Mouse (Mus musculus) liver, embryonic 13.5 days (tissue): ENCODE results near the gene Ston1. TPM values are rescaled to one million over a fixed set of nuclear protein-coding genes. Genes with fewer than 3 reads are reported as not detected.
A peak's percentile ranks its signal among the peaks of the same experiment; 100 is the strongest.

ENCODE experiments used
- ATAC-seq: fragments of 200-750 bp; cut with Nextera tagmentation; 2 replicates; pipeline ENCODE4 v1.8.0; 2017; ENCODE audit warnings: low read depth, mild to moderate bottlenecking, moderate number of reproducible peaks, moderate library complexity
- DNase-seq: peaks from one replicate; pipeline ENCODE4 v3.0.0; 2022
- H3K27ac ChIP-seq: fragments of 300-500 bp; sonication (generic); 2 replicates; pipeline ENCODE4 v1.5.1; 2015; ENCODE audit warnings: moderate library complexity, mild to moderate bottlenecking, inconsistent platforms
- H3K27me3 ChIP-seq: fragments of 300-500 bp; sonication (generic); 2 replicates; pipeline ENCODE4 v1.6.1; 2015; ENCODE audit warnings: mild to moderate bottlenecking, inconsistent platforms
- H3K36me3 ChIP-seq: fragments of 300-500 bp; sonication (generic); 2 replicates; pipeline ENCODE4 v1.6.1; 2015; ENCODE audit warnings: mild to moderate bottlenecking, inconsistent platforms
- H3K4me1 ChIP-seq: fragments of 300-500 bp; sonication (generic); replicated peaks from 2 replicates; pipeline ENCODE4 v1.6.1; 2015; ENCODE audit warnings: inconsistent platforms
- H3K4me2 ChIP-seq: fragments of 300-500 bp; sonication (generic); 2 replicates; pipeline ENCODE4 v1.6.1; 2015; ENCODE audit warnings: inconsistent platforms, mild to moderate bottlenecking, moderate library complexity
- H3K4me3 ChIP-seq: fragments of 300-500 bp; sonication (generic); replicated peaks from 2 replicates; pipeline ENCODE4 v1.5.1; 2015; ENCODE audit warnings: mild to moderate bottlenecking, inconsistent platforms
- H3K9ac ChIP-seq: fragments of 300-500 bp; sonication (generic); 2 replicates; pipeline ENCODE4 v1.6.1; 2015; ENCODE audit warnings: mild to moderate bottlenecking, inconsistent platforms
- H3K9me3 ChIP-seq: fragments of 300-500 bp; sonication (generic); replicated peaks from 2 replicates; pipeline ENCODE4 v1.6.1; 2016; ENCODE audit warnings: inconsistent platforms
- WGBS: fragments of 180-500 bp; shearing (Covaris S2); methylation state at CpG from one replicate; pipeline ENCODE4 v1.1.7; 2015; ENCODE audit not compliant: insufficient replicate concordance; 5-methylcytosine and 5-hydroxymethylcytosine counted together
- polyA plus RNA-seq: library from polyadenylated mRNA; unstranded; fragments of >200 nt; fragmentation: Nextera tagmentation; extraction: Ambion mirVana; gene quantifications from 2 replicates; pipeline ENCODE4 v1.2.1, GENCODE M21; 2015

The Ston1 gene
- polyA plus RNA-seq, 1 experiment from 2014 or later = 0.98 TPM

DNA sequence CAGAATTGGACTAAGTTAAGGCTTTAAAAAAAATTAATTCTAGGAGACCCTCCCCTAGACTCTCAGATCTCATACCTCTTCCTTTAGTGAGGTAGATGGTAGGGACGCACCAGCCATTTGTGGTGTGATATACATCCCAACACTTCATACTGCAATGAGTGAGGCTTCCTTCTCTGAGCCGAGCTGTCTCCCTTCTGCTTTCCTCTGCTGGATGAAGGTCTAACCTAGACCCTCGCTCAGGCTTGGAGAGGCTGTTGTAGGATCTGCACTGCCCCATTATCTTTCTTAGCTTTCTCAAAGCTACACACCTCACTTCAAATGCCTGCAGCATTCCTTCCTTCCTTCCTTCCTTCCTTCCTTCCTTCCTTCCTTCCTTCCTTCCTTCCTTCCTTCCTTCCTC, 16.2 kb downstream of the Ston1 start:
- 63% methylated on average over 3 of the region's 3 CpGs for whole genome bisulfite sequencing
- DNase-seq (no peak), ATAC-seq (0 out of 2 replicates have a peak, but pooled peaks have one; percentile 4)
- H3K4me1 ChIP-seq = peaks cover 3% of the 10 kb centered on the region; the same call in 1 of the 2 replicates
- H3K36me3 ChIP-seq = no peaks in the 10 kb centered on the region
- no peak overlapping the region for H3K27ac ChIP-seq
- H3K27me3 ChIP-seq = no peaks in the 10 kb centered on the region
- H3K4me3 ChIP-seq = no peak overlapping the region
- no peaks in the 10 kb centered on the region for H3K9me3 ChIP-seq
- no peak overlapping the region for H3K9ac ChIP-seq
- no peak overlapping the region for H3K4me2 ChIP-seq

DNA sequence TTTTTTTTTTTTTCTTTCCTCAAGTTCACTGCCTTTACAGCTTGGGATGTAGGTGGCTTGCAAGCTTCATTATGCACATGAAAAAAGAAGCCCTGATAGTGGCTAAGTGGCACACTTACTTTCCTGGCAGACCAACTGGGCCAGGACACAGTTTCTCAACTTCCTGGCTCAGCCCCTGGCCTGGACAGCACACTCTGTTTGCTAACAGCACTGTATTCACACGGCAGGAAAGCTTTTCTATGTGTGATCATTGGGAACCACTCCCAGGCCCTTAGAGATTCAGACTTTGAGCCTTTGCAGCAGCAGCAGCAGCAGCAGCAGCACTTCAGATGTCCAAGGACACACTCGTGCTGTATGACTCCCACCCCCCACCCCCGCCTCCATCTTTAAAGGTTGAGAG, 16.8 kb downstream of the Ston1 start:
- no peaks in the 10 kb centered on the region for H3K36me3 ChIP-seq
- H3K9me3 ChIP-seq = no peaks in the 10 kb centered on the region
- no peak overlapping the region for H3K9ac ChIP-seq
- H3K27ac ChIP-seq = no peak overlapping the region
- H3K27me3 ChIP-seq = no peaks in the 10 kb centered on the region
- peaks cover 3% of the 10 kb centered on the region; the same call in 1 of the 2 replicates for H3K4me1 ChIP-seq
- 48% methylated on average over 3 of the region's 3 CpGs for WGBS
- DNase-seq = no peak
- ATAC-seq = 0 out of 2 replicates have a peak, but pooled peaks have one; percentile 36
- no peak overlapping the region for H3K4me3 ChIP-seq
- H3K4me2 ChIP-seq = no peak overlapping the region

DNA sequence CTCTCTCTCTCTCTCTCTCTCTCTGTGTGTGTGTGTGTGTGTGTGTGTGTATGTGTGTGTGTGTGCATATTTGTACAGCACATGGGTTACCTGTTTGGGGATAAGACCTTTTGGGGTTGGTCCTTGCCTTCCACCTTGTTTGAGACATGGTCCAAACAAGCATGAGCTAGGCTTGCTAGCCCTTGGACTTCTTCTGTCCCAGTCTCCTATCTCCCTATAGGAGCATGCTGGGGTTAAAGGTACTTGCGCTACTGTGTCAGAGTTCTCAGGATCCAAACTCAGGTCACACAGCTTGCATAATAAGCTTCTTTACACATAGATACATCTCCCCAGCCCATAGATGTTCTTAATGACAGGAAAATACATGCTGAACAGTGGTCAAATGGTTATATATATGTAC, 17.2 kb downstream of the Ston1 start:
- no peaks in the 10 kb centered on the region for H3K9me3 ChIP-seq
- no peak overlapping the region for H3K4me2 ChIP-seq
- ATAC-seq = no peak
- no peak overlapping the region for H3K27ac ChIP-seq
- H3K4me1 ChIP-seq = peaks cover 3% of the 10 kb centered on the region; the same call in 1 of the 2 replicates
- H3K36me3 ChIP-seq = no peaks in the 10 kb centered on the region
- no peaks in the 10 kb centered on the region for H3K27me3 ChIP-seq
- no peak for DNase-seq
- no peak overlapping the region for H3K4me3 ChIP-seq
- 77% methylated on average over 1 of the region's 1 CpGs for WGBS
- no peak overlapping the region for H3K9ac ChIP-seq

DNA sequence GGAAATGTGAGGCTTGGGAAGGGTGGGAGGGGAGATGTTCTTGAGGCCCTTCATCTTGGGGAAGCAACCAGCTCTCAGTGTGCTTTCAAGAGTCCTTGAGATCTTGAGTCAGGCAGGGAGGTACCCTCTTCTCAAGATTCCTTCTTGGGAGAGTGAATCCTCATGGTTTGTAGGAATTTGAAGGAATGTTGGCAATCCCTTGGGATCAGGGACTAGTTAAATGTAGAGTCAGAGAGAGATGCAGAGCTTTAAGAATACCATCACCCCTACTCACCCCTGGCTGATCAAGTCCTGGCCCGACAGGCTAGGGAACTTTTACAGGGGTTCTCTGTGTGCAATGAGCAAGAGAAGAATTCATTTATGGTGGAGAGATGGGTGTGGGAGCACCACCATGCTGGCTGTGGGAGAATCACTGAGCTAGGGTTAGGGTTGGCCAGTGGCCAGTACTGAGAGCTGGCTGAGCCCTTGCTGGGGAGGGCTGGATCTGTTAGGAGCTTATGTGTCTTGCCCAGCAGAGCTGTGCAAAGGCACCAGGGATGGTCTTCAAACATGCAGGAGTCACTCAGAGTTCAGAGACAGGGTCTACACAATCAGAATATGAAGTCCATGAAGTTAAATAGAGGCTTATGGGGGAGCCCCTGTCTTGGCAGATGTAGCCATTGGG, 18.1 kb downstream of the Ston1 start:
- no peaks in the 10 kb centered on the region for H3K36me3 ChIP-seq
- H3K4me3 ChIP-seq = no peak overlapping the region
- DNase-seq = no peak
- H3K27me3 ChIP-seq = no peaks in the 10 kb centered on the region
- H3K27ac ChIP-seq = no peak overlapping the region
- 73% methylated on average over 1 of the region's 1 CpGs for WGBS
- no peaks in the 10 kb centered on the region for H3K9me3 ChIP-seq
- peaks cover 3% of the 10 kb centered on the region; the same call in 1 of the 2 replicates for H3K4me1 ChIP-seq
- no peak overlapping the region for H3K9ac ChIP-seq
- no peak for ATAC-seq
- no peak overlapping the region for H3K4me2 ChIP-seq

DNA sequence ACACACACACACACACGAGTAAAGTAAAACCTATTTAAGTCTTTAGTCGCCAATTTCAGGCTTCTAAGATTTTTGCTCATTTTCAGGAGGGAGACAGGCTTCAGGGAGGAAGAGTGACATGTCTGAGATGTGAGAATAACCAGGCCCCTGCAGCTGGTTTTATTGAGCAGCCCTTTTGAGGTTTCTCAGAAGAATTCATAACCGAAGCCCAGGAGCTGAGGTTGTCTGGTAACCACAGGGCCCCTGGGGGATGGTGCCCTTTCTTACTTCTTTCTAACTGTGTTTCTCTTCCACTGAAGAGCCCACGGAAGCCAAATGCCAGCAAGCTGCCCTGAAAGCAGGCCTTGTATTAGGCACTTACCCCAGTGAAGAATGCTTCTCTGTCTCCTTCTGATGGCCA, 23.5 kb downstream of the Ston1 start:
- Histone ChIP-seq H3K27ac (no peak overlapping the region), H3K27me3 (no peaks in the 10 kb centered on the region), H3K4me2 (no peak overlapping the region), H3K4me1 (no peaks in the 10 kb centered on the region), H3K4me3 (no peak overlapping the region), H3K9ac (no peak overlapping the region), H3K9me3 (no peaks in the 10 kb centered on the region), H3K36me3 (no peaks in the 10 kb centered on the region)
- no peak for DNase-seq
- ATAC-seq = no peak
- WGBS = 46% methylated on average over 4 of the region's 4 CpGs

DNA sequence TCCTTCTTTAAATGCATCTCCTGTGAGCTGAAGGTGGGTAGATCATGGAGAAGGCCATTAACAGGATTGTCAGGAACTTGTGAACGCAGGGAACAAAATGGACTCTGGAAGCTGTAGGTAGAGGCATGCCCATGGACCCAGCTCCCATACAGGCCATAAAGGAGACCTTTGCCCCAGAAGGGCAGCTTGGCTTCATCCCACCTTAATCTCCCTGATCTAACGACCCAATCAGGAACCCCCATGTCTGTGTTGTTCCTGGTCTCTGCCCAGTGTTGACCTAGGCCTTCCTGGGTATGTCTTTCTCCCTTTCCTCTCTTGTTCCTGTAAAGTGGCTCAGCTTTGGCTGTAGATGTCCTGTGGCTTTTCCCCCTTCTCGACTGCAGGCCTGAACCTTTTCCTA, 23.9 kb downstream of the Ston1 start:
- Histone ChIP-seq H3K9ac (no peak overlapping the region), H3K4me3 (no peak overlapping the region), H3K4me1 (no peaks in the 10 kb centered on the region), H3K9me3 (no peaks in the 10 kb centered on the region), H3K36me3 (no peaks in the 10 kb centered on the region), H3K4me2 (no peak overlapping the region), H3K27ac (no peak overlapping the region), H3K27me3 (no peaks in the 10 kb centered on the region)
- ATAC-seq (no peak), DNase-seq (no peak)
- WGBS = 48% methylated on average over 3 of the region's 3 CpGs

DNA sequence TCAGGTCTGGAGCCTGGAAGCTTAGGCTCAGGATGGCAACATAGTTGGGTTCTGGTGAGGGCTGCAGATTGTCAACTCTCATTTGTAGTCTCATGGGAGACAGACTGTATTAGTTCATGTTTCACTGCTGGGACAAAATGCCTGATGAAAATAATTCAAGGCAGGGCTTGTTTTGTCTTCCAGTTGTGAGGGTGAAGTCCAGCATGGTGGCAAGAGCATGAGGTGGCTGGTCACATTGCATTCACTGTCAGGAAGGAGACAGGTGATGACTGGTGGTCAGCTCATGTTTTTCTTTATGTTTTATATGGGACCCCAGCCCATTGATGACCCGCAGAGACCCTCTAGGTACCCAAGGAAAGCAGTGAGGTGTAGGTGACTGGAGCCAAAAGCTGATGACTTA, 25.2 kb downstream of the Ston1 start:
- no peaks in the 10 kb centered on the region for H3K27me3 ChIP-seq
- no peak overlapping the region for H3K27ac ChIP-seq
- H3K36me3 ChIP-seq = no peaks in the 10 kb centered on the region
- no peak overlapping the region for H3K4me2 ChIP-seq
- H3K9ac ChIP-seq = no peak overlapping the region
- no peak overlapping the region for H3K4me3 ChIP-seq
- H3K4me1 ChIP-seq = no peaks in the 10 kb centered on the region
- 45% methylated on average over 1 of the region's 1 CpGs for WGBS
- ATAC-seq = no peak
- no peaks in the 10 kb centered on the region for H3K9me3 ChIP-seq
- DNase-seq = no peak

DNA sequence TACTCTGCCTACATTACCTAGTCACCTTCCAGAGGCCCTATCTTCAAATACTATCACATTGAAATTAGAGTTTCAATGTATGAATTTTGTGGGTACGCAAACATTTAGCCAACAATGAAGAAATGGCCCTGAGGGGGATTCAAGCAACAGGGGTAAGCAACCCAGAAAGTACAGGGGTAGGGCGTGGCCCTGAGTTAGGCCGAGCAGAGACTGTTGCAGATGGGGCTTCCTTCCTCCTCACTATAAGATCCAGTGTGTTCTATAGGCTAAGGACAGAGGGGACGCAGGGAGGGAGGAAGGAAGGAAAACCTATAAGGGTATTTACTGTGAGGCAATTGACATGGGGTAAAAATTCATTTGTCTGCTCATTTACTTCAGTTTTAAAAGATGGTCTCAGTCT, 26.9 kb downstream of the Ston1 start:
- DNase-seq = no peak

DNA sequence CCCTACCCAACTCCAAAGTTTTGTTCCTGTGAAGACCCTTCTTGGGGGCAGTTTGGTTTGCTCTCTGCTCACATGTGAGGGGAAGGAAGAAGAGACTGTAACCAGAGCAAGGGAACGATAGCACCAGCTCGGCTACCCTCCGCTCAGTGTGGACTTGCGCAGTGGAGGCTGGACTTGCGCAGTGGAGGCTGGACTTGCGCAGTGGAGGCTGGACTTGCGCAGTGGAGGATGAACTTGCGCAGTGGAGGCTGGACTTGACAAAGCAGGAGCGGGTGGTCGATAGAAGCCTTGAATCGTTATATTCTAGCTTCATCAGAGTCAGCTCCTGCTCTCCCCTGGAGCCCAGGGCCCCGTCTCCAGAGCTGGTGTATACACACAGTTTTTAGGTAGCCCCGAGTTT, 27.9 kb downstream of the Ston1 start:
- Histone ChIP-seq H3K4me3 (no peak overlapping the region), H3K4me1 (no peaks in the 10 kb centered on the region), H3K27ac (peak overlapping the region; percentile 59; the same call in 1 of the 2 replicates), H3K36me3 (no peaks in the 10 kb centered on the region), H3K27me3 (no peaks in the 10 kb centered on the region), H3K9me3 (no peaks in the 10 kb centered on the region), H3K9ac (no peak overlapping the region), H3K4me2 (no peak overlapping the region)
- DNase-seq (no peak), ATAC-seq (no peak)
- WGBS = 73% methylated on average over 13 of the region's 13 CpGs

More for the DNA sequence above, 26.9 kb downstream of the Ston1 start:
- 50% methylated on average over 4 of the region's 4 CpGs for WGBS
- H3K4me2 ChIP-seq = no peak overlapping the region
- no peak overlapping the region for H3K4me3 ChIP-seq
- H3K27ac ChIP-seq = no peak overlapping the region
- no peaks in the 10 kb centered on the region for H3K36me3 ChIP-seq
- ATAC-seq = no peak
- no peaks in the 10 kb centered on the region for H3K9me3 ChIP-seq
- H3K9ac ChIP-seq = no peak overlapping the region
- H3K4me1 ChIP-seq = no peaks in the 10 kb centered on the region
- no peaks in the 10 kb centered on the region for H3K27me3 ChIP-seq

DNA sequence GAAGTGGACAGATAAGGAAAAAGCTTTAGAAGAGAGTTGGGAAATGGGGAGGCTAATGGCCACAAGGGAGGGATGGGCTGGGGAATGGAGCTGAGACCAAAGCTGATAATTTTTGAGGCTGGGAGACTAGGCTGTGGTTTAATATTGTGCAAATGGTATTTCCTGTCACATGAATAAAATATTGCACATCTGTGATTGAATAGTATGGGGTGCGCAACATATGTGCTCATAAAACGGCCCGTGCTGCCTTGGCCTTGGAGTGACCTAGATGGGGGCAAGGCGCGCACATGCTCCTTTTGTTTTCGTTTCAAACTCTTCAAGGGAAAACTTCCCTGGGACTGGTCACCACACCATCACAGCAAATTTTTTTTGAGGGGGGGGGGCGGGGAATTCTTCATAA, 28.4 kb downstream of the Ston1 start:
- Histone ChIP-seq H3K9ac (no peak overlapping the region), H3K27me3 (no peaks in the 10 kb centered on the region), H3K4me2 (no peak overlapping the region), H3K4me1 (no peaks in the 10 kb centered on the region), H3K27ac (peak overlapping the region; percentile 52), H3K9me3 (no peaks in the 10 kb centered on the region), H3K4me3 (no peak overlapping the region), H3K36me3 (no peaks in the 10 kb centered on the region)
- DNase-seq (no peak), ATAC-seq (no peak)
- WGBS = 65% methylated on average over 7 of the region's 7 CpGs

DNA sequence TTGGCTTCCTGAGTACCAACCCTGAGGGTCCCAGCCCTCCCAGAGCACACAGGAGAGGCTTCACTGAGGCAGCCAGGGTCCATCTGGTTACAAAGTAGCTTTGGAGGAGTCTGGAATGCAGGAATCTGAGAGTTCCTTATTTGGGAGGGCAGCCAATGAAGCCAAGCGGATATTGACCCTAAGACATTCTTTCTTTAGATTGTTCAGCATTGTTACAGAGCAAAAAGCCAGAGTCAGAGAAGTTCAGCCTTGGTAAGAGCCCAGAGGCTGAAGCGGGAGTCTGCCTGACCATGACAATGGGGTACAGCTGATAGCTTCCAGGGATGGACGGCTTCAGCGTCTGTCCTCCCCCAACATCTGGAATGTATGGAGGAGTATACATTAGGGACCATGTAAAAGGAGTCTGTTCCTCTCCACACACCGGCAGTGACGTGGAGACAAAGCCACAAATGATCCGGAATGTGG, 28.9 kb downstream of the Ston1 start:
- Histone ChIP-seq H3K4me2 (no peak overlapping the region), H3K27ac (peak overlapping the region; percentile 52), H3K9me3 (no peaks in the 10 kb centered on the region), H3K4me3 (peak overlapping the region; percentile 12; the same call in 1 of the 2 replicates), H3K4me1 (no peaks in the 10 kb centered on the region), H3K27me3 (no peaks in the 10 kb centered on the region), H3K36me3 (no peaks in the 10 kb centered on the region), H3K9ac (no peak overlapping the region)
- ATAC-seq (peak; percentile 24), DNase-seq (no peak)
- WGBS = 44% methylated on average over 7 of the region's 7 CpGs

DNA sequence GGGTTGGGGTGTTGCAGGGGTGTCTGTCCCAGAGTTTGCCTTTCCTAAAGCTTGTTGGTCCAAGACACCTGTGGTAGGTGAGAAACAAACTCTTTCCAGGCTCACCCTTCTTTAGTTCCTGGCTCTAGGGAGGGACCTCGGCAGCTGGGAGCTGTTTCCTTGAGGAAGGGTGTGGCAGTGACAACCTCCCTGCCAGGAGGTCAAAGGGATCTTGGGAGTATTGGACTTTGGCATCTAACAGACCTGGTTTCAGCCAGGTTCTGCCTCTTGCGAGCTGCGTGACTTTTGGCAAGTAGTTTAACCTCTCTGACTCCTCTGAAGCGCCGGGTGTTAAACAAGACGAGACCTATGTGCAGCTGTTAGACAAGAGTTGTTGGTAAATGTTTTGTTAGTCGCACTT, 29.7 kb downstream of the Ston1 start:
- WGBS = 60% methylated on average over 7 of the region's 7 CpGs
- Histone ChIP-seq H3K27me3 (no peaks in the 10 kb centered on the region), H3K4me3 (peak overlapping the region; percentile 12; the same call in 1 of the 2 replicates), H3K4me1 (no peaks in the 10 kb centered on the region), H3K27ac (peak overlapping the region; percentile 52), H3K36me3 (no peaks in the 10 kb centered on the region), H3K9ac (no peak overlapping the region; the same call in 1 of the 2 replicates), H3K9me3 (no peaks in the 10 kb centered on the region), H3K4me2 (no peak overlapping the region)
- ATAC-seq = no peak
- DNase-seq = no peak
